ENCODE assay signal across 21 mouse cellular contexts in genomic region chr6:134047249-134047648, GRCm38 (mm10). TPM values are rescaled to one million over a fixed set of nuclear protein-coding genes. Genes with fewer than 3 reads are reported as not detected.
A peak's percentile ranks its signal among the peaks of the same experiment; 100 is the strongest.
DNase-seq lines count a peak whose midpoint lies in the region; ATAC-seq and TF ChIP-seq lines count a peak whose summit lies in the region.
"Had no signal": no experiment of that assay in that cellular context is flagged by ENCODE, and none has a peak within 500 bp of the region (broad histone marks: within the 10 kb centered on the region; RNA-seq: fewer than 3 reads in every experiment).

No protein-coding gene starts in this region.

- no peak overlapping the region for H3K27ac ChIP-seq in heart, embryonic 12.5 days (ENCODE audit: poor library complexity, severe bottlenecking)
- H3K27ac ChIP-seq in kidney, postnatal 0 days, result no peak overlapping the region
- no peak overlapping the region for H3K27ac ChIP-seq in stomach, embryonic 16.5 days (ENCODE audit: low read length)
- H3K27ac ChIP-seq in stomach, postnatal 0 days (replicated peaks), result no peak overlapping the region
- H3K27ac ChIP-seq: forebrain, embryonic 10.5 days; heart, embryonic 15.5 days; hindbrain, embryonic 14.5 days; intestine, embryonic 15.5 days; limb, embryonic 12.5 days; liver, embryonic 12.5 days; midbrain, embryonic 12.5 days; neural tube, embryonic 13.5 days had no signal

- H3K36me3 ChIP-seq in heart, embryonic 12.5 days, result no peaks in the 10 kb centered on the region; the same call in 1 of the 2 replicates
- H3K36me3 ChIP-seq in kidney, postnatal 0 days (ENCODE audit: insufficient read depth, low read length), result no peaks in the 10 kb centered on the region
- H3K36me3 ChIP-seq in stomach, embryonic 16.5 days (ENCODE audit: control insufficient read depth, insufficient read depth, low read length), result no peaks in the 10 kb centered on the region
- no peaks in the 10 kb centered on the region for H3K36me3 ChIP-seq in stomach, postnatal 0 days (ENCODE audit: control insufficient read depth, insufficient read depth, low read length)
- H3K36me3 ChIP-seq: heart, embryonic 15.5 days; intestine, embryonic 15.5 days; liver, embryonic 12.5 days; neural tube, embryonic 13.5 days had no signal

- H3K9me3 ChIP-seq in heart, embryonic 12.5 days (replicated peaks), result no peaks in the 10 kb centered on the region
- H3K9me3 ChIP-seq in kidney, postnatal 0 days (replicated peaks; ENCODE audit: low read length), result no peaks in the 10 kb centered on the region
- H3K9me3 ChIP-seq in stomach, embryonic 16.5 days (replicated peaks; ENCODE audit: control insufficient read depth, low read length), result no peaks in the 10 kb centered on the region
- no peaks in the 10 kb centered on the region for H3K9me3 ChIP-seq in stomach, postnatal 0 days (ENCODE audit: control insufficient read depth, low read length)
- H3K9me3 ChIP-seq: heart, embryonic 15.5 days; intestine, embryonic 15.5 days; limb, embryonic 12.5 days; liver, embryonic 12.5 days; midbrain, embryonic 12.5 days; neural tube, embryonic 13.5 days had no signal

- H3K4me3 ChIP-seq in heart, embryonic 12.5 days, result no peak overlapping the region
- H3K4me3 ChIP-seq in kidney, postnatal 0 days (replicated peaks; ENCODE audit: low read depth, low read length), result no peak overlapping the region
- no peak overlapping the region for H3K4me3 ChIP-seq in stomach, embryonic 16.5 days (replicated peaks; ENCODE audit: low read length)
- no peak overlapping the region for H3K4me3 ChIP-seq in stomach, postnatal 0 days (ENCODE audit: low read depth, low read length)
- H3K4me3 ChIP-seq: forebrain, embryonic 10.5 days; heart, embryonic 15.5 days; intestine, embryonic 15.5 days; limb, embryonic 12.5 days; liver, embryonic 12.5 days; midbrain, embryonic 12.5 days; neural tube, embryonic 13.5 days had no signal

- no peak for TF ChIP-seq EP300 in stomach, postnatal 0 days (optimal IDR thresholded peaks at IDR 0.05)

- H3K4me2 ChIP-seq in heart, embryonic 12.5 days, result no peak overlapping the region
- H3K4me2 ChIP-seq in kidney, postnatal 0 days (ENCODE audit: low read length), result no peak overlapping the region
- H3K4me2 ChIP-seq in stomach, embryonic 16.5 days (ENCODE audit: low read depth, low read length), result no peak overlapping the region
- no peak overlapping the region for H3K4me2 ChIP-seq in stomach, postnatal 0 days (replicated peaks; ENCODE audit: low read depth)
- H3K4me2 ChIP-seq: heart, embryonic 15.5 days; hindbrain, embryonic 14.5 days; intestine, embryonic 15.5 days; limb, embryonic 12.5 days; liver, embryonic 12.5 days; midbrain, embryonic 12.5 days; neural tube, embryonic 13.5 days had no signal

- peaks cover 89% of the 10 kb centered on the region for H3K4me1 ChIP-seq in heart, embryonic 12.5 days (replicated peaks)
- peaks cover 30% of the 10 kb centered on the region for H3K4me1 ChIP-seq in kidney, postnatal 0 days (replicated peaks; ENCODE audit: insufficient read depth, low read length)
- H3K4me1 ChIP-seq in stomach, embryonic 16.5 days (ENCODE audit: control insufficient read depth, insufficient read depth, low read length), result peaks cover 37% of the 10 kb centered on the region
- peaks cover 3% of the 10 kb centered on the region; the same call in 1 of the 2 replicates for H3K4me1 ChIP-seq in stomach, postnatal 0 days (replicated peaks; ENCODE audit: control insufficient read depth, insufficient read depth)

- ATAC-seq in heart, embryonic 12.5 days (ENCODE audit: insufficient number of reproducible peaks, low FRiP score), result 0 out of 2 replicates have a peak, but pooled peaks have one; percentile 24
- no peak for ATAC-seq in kidney, postnatal 0 days (replicated peaks; ENCODE audit: low FRiP score, low read depth)
- peak; percentile 47; the same call in 1 of the 2 replicates for ATAC-seq in stomach, embryonic 16.5 days (ENCODE audit: insufficient read depth, low FRiP score)
- no peak for ATAC-seq in stomach, postnatal 0 days (ENCODE audit: low FRiP score, low TSS enrichment)
- ATAC-seq: forebrain, postnatal 0 days; intestine, embryonic 15.5 days; liver, embryonic 12.5 days had no signal

- WGBS in heart, embryonic 12.5 days, result 45% methylated on average over 5 of the region's 5 CpGs
- 53% methylated on average over 5 of the region's 5 CpGs for WGBS in kidney, postnatal 0 days
- WGBS in stomach, embryonic 16.5 days, result 65% methylated on average over 5 of the region's 5 CpGs
- WGBS in stomach, postnatal 0 days, result 58% methylated on average over 5 of the region's 5 CpGs

- no peak for DNase-seq in heart, postnatal 4 days
- DNase-seq in kidney, postnatal 0 days (ENCODE audit: low spot score), result peak; percentile 49
- no peak for DNase-seq in kidney, adult 18-20 months
- DNase-seq in stomach, postnatal 0 days (ENCODE audit: low spot score), result no peak
- DNase-seq in layer of hippocampus, postnatal 36 days, result no peak
- DNase-seq: cerebellum, adult 9-11 months; forebrain, postnatal 0 days; lung, adult 2 months; lung, postnatal 36 days; thymus, postnatal 36 days had no signal

- no peak overlapping the region for H3K9ac ChIP-seq in heart, embryonic 12.5 days
- H3K9ac ChIP-seq in kidney, postnatal 0 days (ENCODE audit: low read depth, low read length), result no peak overlapping the region
- no peak overlapping the region for H3K9ac ChIP-seq in stomach, embryonic 16.5 days (ENCODE audit: low read length)
- H3K9ac ChIP-seq in stomach, postnatal 0 days (ENCODE audit: low read length), result no peak overlapping the region
- H3K9ac ChIP-seq: forebrain, postnatal 0 days; heart, embryonic 15.5 days; hindbrain, embryonic 14.5 days; intestine, embryonic 15.5 days; limb, embryonic 12.5 days; liver, embryonic 12.5 days; midbrain, embryonic 12.5 days; neural tube, embryonic 13.5 days had no signal

- no peaks in the 10 kb centered on the region for H3K27me3 ChIP-seq in heart, embryonic 12.5 days (replicated peaks)
- H3K27me3 ChIP-seq in kidney, postnatal 0 days (ENCODE audit: insufficient read depth, low read length), result no peaks in the 10 kb centered on the region
- no peaks in the 10 kb centered on the region for H3K27me3 ChIP-seq in stomach, embryonic 16.5 days (ENCODE audit: control insufficient read depth, insufficient read depth, low read length)
- no peaks in the 10 kb centered on the region for H3K27me3 ChIP-seq in stomach, postnatal 0 days (ENCODE audit: control insufficient read depth, insufficient read depth, low read length)
- H3K27me3 ChIP-seq: CH12.LX; heart, embryonic 15.5 days; intestine, embryonic 15.5 days; limb, embryonic 12.5 days; liver, embryonic 12.5 days; midbrain, embryonic 12.5 days; neural tube, embryonic 13.5 days had no signal

- TF ChIP-seq CTCF in kidney, postnatal 0 days (IDR thresholded peaks at IDR 0.05; ENCODE audit: low read depth), result no peak
- no peak for TF ChIP-seq CTCF in stomach, postnatal 0 days (IDR thresholded peaks at IDR 0.05; ENCODE audit: low read depth)

RNA-seq across cellular contexts. Expression of gene Etv6, which starts 11.7 kb away (rescaled TPM):
- 19.9 and 20.9 TPM in 2 replicates for polyA plus RNA-seq in heart, embryonic 12.5 days (2016; fragmentation: Nextera tagmentation; extraction: Ambion mirVana)
- 10 to 100 TPM; 28.9 to 32.0 TPM for total RNA-seq in heart, postnatal 4 days (2021)
- polyA plus RNA-seq in kidney, postnatal 0 days (2015; fragmentation: Nextera tagmentation; extraction: Ambion mirVana), result 8.9 and 9.2 TPM in 2 replicates
- polyA plus RNA-seq in stomach, embryonic 16.5 days (2015; fragmentation: Nextera tagmentation; extraction: Ambion mirVana), result 10.4 and 13.9 TPM in 2 replicates
- polyA plus RNA-seq in stomach, postnatal 0 days (2015; fragmentation: Nextera tagmentation; extraction: Ambion mirVana), result 5.9 and 7.6 TPM in 2 replicates
- total RNA-seq in layer of hippocampus, postnatal 36 days (2021), result 10 to 100 TPM in 1 of 2 experiments, 1 to 10 TPM in 1; 9.9 to 11.2 TPM

Comparison
In these comparisons a context has a peak if more than half of its experiments do, and no peak if none do; other contexts are left out.
1. ATAC-seq: peak in heart, embryonic 12.5 days (single experiment) and stomach, embryonic 16.5 days (single experiment); none in kidney, postnatal 0 days (single experiment) and stomach, postnatal 0 days (single experiment).